Mouse (Mus musculus): ENCODE measurements around the gene Rnf224.

Rnf224 gene

DNA sequence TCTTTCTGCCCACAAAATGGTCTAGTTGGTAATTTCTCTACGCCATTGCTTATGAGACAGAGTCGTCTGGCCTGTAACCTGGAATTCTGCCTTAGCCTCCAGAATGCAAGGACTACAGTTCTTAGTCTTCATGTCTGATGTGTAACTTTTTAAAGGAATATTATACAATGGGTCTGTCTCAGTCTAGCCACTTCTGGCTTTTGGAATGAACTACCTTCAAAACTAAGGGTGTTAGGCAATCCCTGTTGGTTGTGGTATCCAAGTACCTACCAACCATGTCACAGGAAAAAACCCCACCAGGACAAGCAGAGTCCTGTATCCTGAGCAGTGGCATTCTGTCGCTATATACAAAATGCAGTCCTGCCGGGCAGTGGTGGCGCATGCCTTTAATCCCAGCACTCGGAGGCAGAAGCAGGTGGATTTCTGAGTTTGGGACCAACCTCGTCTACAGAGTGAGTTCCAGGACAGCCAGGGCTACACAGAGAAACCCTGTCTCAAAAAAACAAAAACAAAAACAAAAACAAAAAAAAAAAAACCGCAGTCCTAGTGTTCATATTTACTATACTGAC, 10.7 kb downstream of the Rnf224 start:
- peak; percentile 23 for DNase-seq (ENCODE audit: low read depth)

DNA sequence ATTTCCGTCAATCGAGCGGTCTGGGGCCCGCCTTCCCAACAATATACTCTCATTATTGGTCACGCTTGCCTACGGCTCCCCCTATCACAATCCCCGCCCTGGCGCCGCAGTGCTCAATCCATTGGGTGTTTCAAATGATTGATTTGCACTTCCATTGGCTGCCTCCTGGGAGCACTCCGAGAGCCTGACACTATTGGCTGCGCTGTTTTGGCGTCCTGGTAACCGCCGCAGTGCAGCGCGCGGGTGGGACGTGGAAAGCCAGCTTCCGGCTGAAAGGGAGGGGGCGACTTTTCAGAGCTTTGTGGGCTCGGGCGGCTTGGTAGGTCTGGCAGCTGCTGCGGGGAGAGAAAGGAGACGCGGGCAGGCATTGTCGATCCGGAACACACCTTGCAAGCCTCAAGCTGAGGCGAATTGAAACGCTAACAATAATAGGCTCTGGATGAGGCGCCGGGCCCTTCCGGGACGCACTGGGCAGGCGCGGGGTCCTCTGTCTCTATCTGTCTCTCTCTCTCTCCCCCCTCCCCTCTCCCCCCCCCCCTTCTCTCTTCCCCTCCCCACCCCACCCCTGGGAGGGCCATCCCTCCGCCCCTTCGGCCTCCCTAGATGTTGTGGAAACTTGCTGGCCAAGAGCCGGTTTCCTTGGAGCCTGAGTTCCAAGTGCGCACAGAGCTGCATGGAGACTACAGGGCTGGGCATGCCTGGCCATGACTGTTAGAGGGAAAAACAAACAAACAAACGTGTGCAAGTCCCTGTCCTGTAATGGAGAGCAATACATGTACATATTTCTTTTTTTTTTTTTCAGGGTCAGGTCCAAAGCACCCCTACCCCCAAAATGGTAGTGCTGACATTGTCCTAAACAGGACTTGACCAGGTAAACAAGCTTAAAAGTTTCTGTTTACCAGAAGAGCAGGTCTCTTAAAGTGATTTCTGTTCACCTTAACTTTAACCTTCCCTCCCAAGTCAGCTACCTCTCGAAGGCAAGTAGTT, 11.5 kb downstream of the Rnf224 start:
- peak; percentile 99 for DNase-seq (ENCODE audit: low read depth)

GRCm38 (mm10) chr2:25224492-25224765, 12.2 kb downstream of the Rnf224 start, which contains the start of gene Tubb4b:
Gene Tubb4b (minus strand): TSS chr2:25224702.
- no peak for DNase-seq (ENCODE audit: low read depth)

- DNase-seq (ENCODE audit: low read depth), result no peak
These were observed 12.7 kb downstream of the Rnf224 start for GRCm38 (mm10) chr2:25223681-25224491.

DNA sequence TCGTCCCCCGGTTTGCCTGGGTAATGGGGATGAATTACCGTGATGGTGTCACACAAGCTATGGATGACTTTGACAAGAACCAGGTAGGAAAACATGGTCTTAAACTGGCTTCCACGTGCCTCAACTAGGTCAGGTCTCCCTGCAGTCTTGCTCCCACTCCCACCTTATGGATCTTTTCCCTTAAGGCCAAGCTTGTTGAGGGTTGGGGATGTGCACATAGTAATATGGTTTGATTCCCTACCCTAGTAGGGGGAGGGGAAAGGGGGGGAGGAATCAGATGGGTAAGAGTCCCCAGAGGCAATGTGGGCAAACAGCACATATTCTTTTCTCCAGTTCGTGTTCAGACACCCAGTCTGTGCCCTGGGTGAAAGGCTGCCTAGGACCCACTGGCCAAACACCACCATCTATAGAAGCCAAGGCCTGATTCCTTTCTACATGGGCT, 15.2 kb downstream of the Rnf224 start:
- DNase-seq (ENCODE audit: low read depth), result no peak

DNA sequence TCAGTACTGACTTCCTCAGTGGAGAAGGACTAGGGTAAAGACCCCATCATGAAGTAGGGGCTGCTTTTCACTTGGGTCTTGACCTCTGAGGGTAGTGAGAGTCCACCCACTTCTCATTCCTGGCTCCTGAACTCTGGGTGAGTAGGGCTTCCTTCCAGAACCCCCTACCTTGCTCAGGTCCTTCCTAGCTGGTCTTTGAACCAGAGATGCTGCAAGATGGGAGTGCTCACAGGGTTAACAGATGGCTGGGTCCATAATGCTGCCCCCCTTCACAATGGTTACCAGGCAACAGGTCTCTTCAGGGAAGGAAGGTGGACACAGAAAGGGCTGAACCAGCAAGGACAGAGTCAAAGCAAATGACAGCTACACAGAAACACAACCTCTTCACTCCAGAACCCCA, 18.1 kb downstream of the Rnf224 start, which contains the start of gene Fam166a:
TSS of gene Fam166a (plus strand) at position 301 of the 400 bp plus-strand sequence.
- no peak for DNase-seq (ENCODE audit: low read depth)

GRCm38 (mm10) chr2:25217666-25218065, 18.9 kb downstream of the Rnf224 start:
- no peak for DNase-seq (ENCODE audit: low read depth)

- DNase-seq (ENCODE audit: low read depth), result no peak
These were observed 22.1 kb downstream of the Rnf224 start, which contains the start of gene Stpg3 for GRCm38 (mm10) chr2:25214444-25214843. Gene Stpg3 (minus strand): TSS chr2:25214637.

GRCm38 (mm10) chr2:25213266-25213865, 23.2 kb downstream of the Rnf224 start:
- no peak for DNase-seq (ENCODE audit: low read depth)

- peak; percentile 92 for DNase-seq (ENCODE audit: low read depth)
These were observed 25.4 kb downstream of the Rnf224 start, which contains the start of gene Nelfb for GRCm38 (mm10) chr2:25211121-25211670. Gene Nelfb (minus strand): TSS chr2:25211489.

GRCm38 (mm10) chr2:25210686-25211085, 25.9 kb downstream of the Rnf224 start:
- no peak for DNase-seq (ENCODE audit: low read depth)

GRCm38 (mm10) chr2:25207593-25207992, 29.0 kb downstream of the Rnf224 start:
- DNase-seq (ENCODE audit: low read depth), result no peak

GRCm38 (mm10) chr2:25203631-25204214, 32.9 kb downstream of the Rnf224 start:
- peak; percentile 36 for DNase-seq (ENCODE audit: low read depth)

DNA sequence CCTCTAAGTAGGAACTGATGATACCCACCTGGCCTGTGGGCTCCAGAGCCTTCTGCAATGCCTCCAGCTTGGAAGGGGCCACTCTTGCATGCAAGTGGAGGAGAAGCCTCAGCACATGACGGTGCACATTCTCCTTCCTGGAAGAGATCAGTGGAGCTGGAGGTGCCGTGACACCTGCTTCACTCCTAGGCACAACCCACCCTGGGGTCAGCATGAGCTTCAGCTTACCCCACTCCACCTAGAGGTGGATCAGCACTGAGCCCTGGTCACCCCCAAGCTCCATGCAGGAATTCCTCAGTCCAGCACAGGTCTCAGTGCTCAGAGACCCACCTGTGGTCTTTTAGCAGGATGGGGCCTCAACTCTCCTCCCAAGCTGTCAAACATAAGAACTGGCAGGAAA, 36.0 kb downstream of the Rnf224 start:
- DNase-seq (ENCODE audit: low read depth), result no peak

DNA sequence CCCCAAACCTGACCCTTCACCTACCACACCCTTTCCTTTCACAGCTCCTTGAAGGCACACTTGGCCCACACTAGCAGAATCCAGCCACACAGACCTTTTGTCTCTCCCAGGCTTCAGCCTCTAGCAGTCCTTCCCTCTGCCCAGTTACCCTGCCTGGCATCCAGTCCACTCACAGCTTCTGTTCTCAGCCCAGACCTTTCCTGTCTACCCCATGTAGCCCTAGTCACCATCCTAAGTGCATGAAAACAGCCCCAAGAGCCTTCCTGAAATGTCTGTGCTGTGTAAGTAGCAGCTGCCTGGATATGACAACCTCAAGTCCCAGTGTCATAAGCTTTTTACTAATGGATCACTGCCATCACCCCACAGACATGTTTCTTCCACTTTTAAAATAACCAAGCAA, 38.6 kb downstream of the Rnf224 start:
- no peak for DNase-seq (ENCODE audit: low read depth)

DNA sequence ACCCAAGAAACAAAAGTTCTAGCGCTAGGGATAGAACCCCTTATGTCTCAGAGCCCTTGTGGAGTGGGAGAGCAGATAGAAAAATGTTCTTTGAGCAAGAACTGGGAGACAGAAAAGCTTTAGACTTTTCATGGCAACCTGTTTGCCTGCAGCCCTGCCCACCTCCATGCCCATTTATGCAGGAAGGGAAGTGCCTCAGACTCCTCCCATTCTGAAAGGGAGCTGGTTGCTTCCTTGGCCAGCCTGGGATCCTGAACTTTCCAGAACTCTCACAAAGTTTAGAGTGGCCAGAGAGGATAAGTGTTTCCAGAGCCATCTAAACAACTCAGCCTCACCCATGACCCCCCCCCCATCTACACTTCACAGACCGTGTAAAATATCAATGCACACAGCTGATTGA, 39.4 kb downstream of the Rnf224 start:
- DNase-seq (ENCODE audit: low read depth), result no peak

GRCm38 (mm10) chr2:25196172-25196954, 40.2 kb downstream of the Rnf224 start, which contains the start of gene Tor4a:
Gene Tor4a (minus strand): TSS chr2:25196886.
- DNase-seq (ENCODE audit: low read depth), result peak; percentile 87

GRCm38 (mm10) chr2:25195211-25196156, 41.1 kb downstream of the Rnf224 start:
- DNase-seq (ENCODE audit: low read depth), result peak; percentile 90
